14 mouse cellular contexts compared by ENCODE assay signal in the genomic region with DNA sequence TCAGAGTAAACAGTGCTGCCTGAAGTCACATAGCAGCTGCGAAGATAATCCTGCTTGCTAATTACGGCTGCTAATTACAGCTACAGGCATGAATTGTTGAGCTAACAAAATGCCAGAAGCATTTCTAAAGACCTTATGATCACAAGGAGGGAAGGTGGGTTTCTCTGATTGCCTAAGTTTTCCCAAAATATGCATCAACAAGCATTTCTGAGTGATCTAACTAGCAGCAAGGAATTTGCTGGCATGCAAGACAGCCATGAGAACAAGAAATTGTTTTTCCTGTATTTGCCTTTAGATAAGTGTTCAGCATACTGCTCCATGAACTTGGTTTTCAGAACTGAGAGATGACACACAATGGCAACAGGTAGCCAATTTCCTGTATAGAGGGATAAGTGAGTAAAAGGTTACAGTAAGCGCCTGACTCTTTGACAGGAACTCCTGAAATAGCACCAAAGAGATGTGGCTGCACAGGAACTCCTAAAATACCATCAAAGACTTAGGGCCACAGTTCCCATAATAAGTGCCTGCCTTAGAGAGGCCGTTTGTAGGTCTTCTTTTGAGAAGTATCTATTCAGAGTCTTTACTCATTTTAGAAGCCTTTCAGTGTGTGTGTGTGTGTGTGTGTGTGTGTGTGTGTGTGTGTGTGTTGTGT. TPM values are rescaled to one million over a fixed set of nuclear protein-coding genes. Genes with fewer than 3 reads are reported as not detected.
DNase-seq lines count a peak whose midpoint lies in the region; ATAC-seq and TF ChIP-seq lines count a peak whose summit lies in the region.
"Had no signal": no experiment of that assay in that cellular context is flagged by ENCODE, and none has a peak within 500 bp of the region (broad histone marks: within the 10 kb centered on the region; RNA-seq: fewer than 3 reads in every experiment).

No protein-coding gene starts in this region.

- no peak for TF ChIP-seq CTCF in gastrocnemius, adult 2 months (IDR thresholded peaks at IDR 0.05)
- TF ChIP-seq CTCF in lung, embryonic 14.5 days (IDR thresholded peaks at IDR 0.05; ENCODE audit: low read depth), result no peak

- H3K27me3 ChIP-seq in lung, embryonic 14.5 days (ENCODE audit: insufficient read depth, low read length), result no peaks in the 10 kb centered on the region
- H3K27me3 ChIP-seq in heart, embryonic 14.5 days (ENCODE audit: control insufficient read depth, insufficient read depth, low read length), result no peaks in the 10 kb centered on the region

- H3K4me2 ChIP-seq in lung, embryonic 14.5 days, result no peak overlapping the region
- H3K4me2 ChIP-seq in heart, embryonic 14.5 days (ENCODE audit: low read length), result no peak overlapping the region

- peak; percentile 14; the same call in 1 of the 2 replicates for ATAC-seq in lung, embryonic 14.5 days (ENCODE audit: insufficient read depth)
- ATAC-seq in CD4-positive, CD25-positive, alpha-beta regulatory T cell, adult 4 months, result peak; percentile 74
- ATAC-seq in heart, embryonic 14.5 days (ENCODE audit: insufficient number of reproducible peaks, insufficient read depth, low FRiP score, low read depth), result no peak
- ATAC-seq: hindbrain, embryonic 16.5 days had no signal

- H3K9ac ChIP-seq in lung, embryonic 14.5 days, result no peak overlapping the region
- H3K9ac ChIP-seq in heart, embryonic 14.5 days (ENCODE audit: low read length), result peak overlapping the region; percentile 18; the same call in 1 of the 2 replicates

- no peak for DNase-seq in gastrocnemius, adult 2 months
- DNase-seq in gastrocnemius, postnatal 25 days, result no peak
- peak; percentile 24 for DNase-seq in lung, embryonic 14.5 days
- no peak for DNase-seq in lung, postnatal 4 days
- DNase-seq in adrenal gland, adult (ENCODE audit: inconsistent age in 2 of 2, low spot score in 1 of 2), result no peak
- no peak for DNase-seq in gastrocnemius, postnatal 4 days (ENCODE audit: low spot score in 2 of 2)
- DNase-seq: adrenal gland, adult 8-10 months; cerebellum, adult 11-12 months; gastrocnemius, postnatal 10 days; layer of hippocampus, postnatal 36 days had no signal

- H3K9me3 ChIP-seq in lung, embryonic 14.5 days (ENCODE audit: low read depth, low read length), result no peaks in the 10 kb centered on the region
- H3K9me3 ChIP-seq in heart, embryonic 14.5 days (ENCODE audit: control insufficient read depth, low read length), result no peaks in the 10 kb centered on the region

- H3K27ac ChIP-seq in gastrocnemius, adult 2 months, result peak overlapping the region; percentile 59
- H3K27ac ChIP-seq in lung, embryonic 14.5 days (ENCODE audit: low read depth), result peak overlapping the region; percentile 77
- H3K27ac ChIP-seq in heart, embryonic 14.5 days (replicated peaks in 1 of 2; ENCODE audit: control insufficient read depth in 1 of 2, insufficient read depth in 1 of 2, low read depth in 2 of 2, low read length in 2 of 2), result no peak overlapping the region
- H3K27ac ChIP-seq: macrophage had no signal

- no peaks in the 10 kb centered on the region for H3K4me1 ChIP-seq in lung, embryonic 14.5 days (ENCODE audit: insufficient read depth)
- peaks cover 0 to 12% of the 10 kb centered on the region in 2 experiments; a peak in 3 of 4 replicates for H3K4me1 ChIP-seq in heart, embryonic 14.5 days (ENCODE audit: control insufficient read depth in 2 of 2, insufficient read depth in 2 of 2, low read length in 2 of 2)

- H3K4me3 ChIP-seq in gastrocnemius, adult 2 months, result no peak overlapping the region
- no peak overlapping the region for H3K4me3 ChIP-seq in lung, embryonic 14.5 days (ENCODE audit: low read depth, low read length)
- no peak overlapping the region for H3K4me3 ChIP-seq in heart, embryonic 14.5 days (ENCODE audit: control insufficient read depth in 1 of 2, insufficient read depth in 1 of 2, low read depth in 1 of 2, low read length in 2 of 2)

- no peaks in the 10 kb centered on the region for H3K36me3 ChIP-seq in lung, embryonic 14.5 days (ENCODE audit: insufficient read depth)
- peaks cover 22% of the 10 kb centered on the region for H3K36me3 ChIP-seq in heart, embryonic 14.5 days (ENCODE audit: control insufficient read depth, insufficient read depth, low read length)

- 45% methylated on average over 4 of the region's 4 CpGs for WGBS in lung, embryonic 14.5 days
- 26% methylated on average over 4 of the region's 4 CpGs for WGBS in heart, embryonic 14.5 days

- intact Hi-C loops in gastrocnemius, adult 2 months (cut with DNase I), result no loop called here

RNA-seq across cellular contexts. Expression of a gene that starts 22.3 kb away (rescaled TPM):
- 1 to 10 TPM in 1 of 2 experiments, under 1 TPM in 1; 0.64 to 1.1 TPM for total RNA-seq in gastrocnemius, adult 2 months (2021)
- 1 to 10 TPM in 1 of 2 experiments, under 1 TPM in 1; 0.79 to 1.1 TPM for total RNA-seq in gastrocnemius, postnatal 25 days (2021)
- 15.4 and 17.0 TPM in 2 replicates for polyA plus RNA-seq in lung, embryonic 14.5 days (2014; fragmentation: Nextera tagmentation; extraction: Ambion mirVana)
- polyA plus RNA-seq in CD4-positive, CD25-positive, alpha-beta regulatory T cell, adult 4 months (2017; shearing (Covaris generic)), result 100 to 1,000 TPM; 304 to 338 TPM
- 19.4 and 20.0 TPM in 2 replicates for polyA plus RNA-seq in heart, embryonic 14.5 days (2014; fragmentation: Nextera tagmentation; extraction: Ambion mirVana)
- 1 to 10 TPM; 6.1 to 6.2 TPM for total RNA-seq in gastrocnemius, postnatal 4 days (2021)

Comparison
In these comparisons a context has a peak if more than half of its experiments do, and no peak if none do; other contexts are left out.
1. H3K27ac ChIP-seq: peak in gastrocnemius, adult 2 months (single experiment) and lung, embryonic 14.5 days (single experiment); none in heart, embryonic 14.5 days (0 of 2).